19 mouse cellular contexts compared by ENCODE assay signal in the genomic region with DNA sequence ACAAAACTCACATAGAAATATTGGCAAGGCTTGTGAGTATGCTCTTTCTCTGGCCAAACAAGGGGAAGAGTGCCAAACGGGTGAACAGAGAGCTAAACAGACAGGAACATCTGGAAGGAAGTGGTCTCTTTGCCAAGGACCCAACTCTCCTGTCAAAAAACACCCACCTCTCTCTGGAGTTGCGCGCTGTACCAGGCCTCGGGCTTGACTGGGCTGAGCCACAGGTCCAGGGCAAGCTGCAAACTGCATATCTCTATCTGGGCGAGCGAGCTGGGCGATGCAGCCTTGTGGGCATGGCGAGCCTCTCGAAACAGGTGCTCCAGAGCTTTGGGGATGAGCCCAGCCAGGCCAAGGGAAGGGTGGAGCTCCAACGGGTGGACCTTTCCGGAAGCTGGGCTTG.
DNase-seq lines count a peak whose midpoint lies in the region; ATAC-seq lines count a peak whose summit lies in the region.
"Had no signal": no experiment of that assay in that cellular context is flagged by ENCODE, and none has a peak within 500 bp of the region (broad histone marks: within the 10 kb centered on the region; RNA-seq: fewer than 3 reads in every experiment).

No protein-coding gene starts in this region.

- H3K4me3 ChIP-seq in heart, embryonic 12.5 days: no peak overlapping the region
- H3K4me3 ChIP-seq in heart, embryonic 10.5 days: no peak overlapping the region
- H3K4me3 ChIP-seq: kidney, embryonic 15.5 days; left cerebral cortex, adult 2 months; limb, embryonic 15.5 days; megakaryocyte, embryonic 14.5 days; midbrain, embryonic 13.5 days had no signal

- WGBS in heart, embryonic 12.5 days: 93% methylated on average over 11 of the region's 11 CpGs
- 87% methylated on average over 11 of the region's 11 CpGs for WGBS in heart, embryonic 10.5 days

- H3K36me3 ChIP-seq in heart, embryonic 12.5 days: no peaks in the 10 kb centered on the region
- H3K36me3 ChIP-seq in heart, embryonic 10.5 days: no peaks in the 10 kb centered on the region
- H3K36me3 ChIP-seq: kidney, embryonic 15.5 days; limb, embryonic 15.5 days; midbrain, embryonic 13.5 days had no signal

- 0 out of 2 replicates have a peak, but pooled peaks cover 2% of the 10 kb centered on the region for H3K9me3 ChIP-seq in heart, embryonic 12.5 days (replicated peaks)
- no peaks in the 10 kb centered on the region for H3K9me3 ChIP-seq in heart, embryonic 10.5 days
- H3K9me3 ChIP-seq: kidney, embryonic 15.5 days; limb, embryonic 15.5 days; midbrain, embryonic 13.5 days had no signal

- H3K27ac ChIP-seq in heart, embryonic 12.5 days (ENCODE audit: poor library complexity, severe bottlenecking): no peak overlapping the region
- H3K27ac ChIP-seq in heart, embryonic 10.5 days: no peak overlapping the region
- H3K27ac ChIP-seq: kidney, embryonic 15.5 days; left cerebral cortex, adult 2 months; limb, embryonic 15.5 days; midbrain, embryonic 13.5 days had no signal

- 0 out of 2 replicates have a peak, but pooled peaks cover 3% of the 10 kb centered on the region for H3K4me1 ChIP-seq in heart, embryonic 12.5 days (replicated peaks)
- 0 out of 2 replicates have a peak, but pooled peaks cover 6% of the 10 kb centered on the region for H3K4me1 ChIP-seq in heart, embryonic 10.5 days
- H3K4me1 ChIP-seq: kidney, embryonic 15.5 days; limb, embryonic 15.5 days; megakaryocyte, embryonic 14.5 days; midbrain, embryonic 13.5 days had no signal

- peak; percentile 37 to 61 for ATAC-seq in hematopoietic stem cell, adult 5-6 weeks (replicated peaks in 1 of 2; ENCODE audit: insufficient read depth in 1 of 2, low FRiP score in 2 of 2, low TSS enrichment in 1 of 2, low read depth in 1 of 2, poor library complexity in 2 of 2, severe bottlenecking in 2 of 2)
- no peak for ATAC-seq in heart, embryonic 12.5 days (ENCODE audit: insufficient number of reproducible peaks, low FRiP score)
- ATAC-seq: intestine, postnatal 0 days; midbrain, embryonic 13.5 days had no signal

- DNase-seq in gastrocnemius, adult 18-20 months (ENCODE audit: low spot score): peak; percentile 5
- no peak for DNase-seq in gastrocnemius, adult 8-10 months (ENCODE audit: low spot score in 2 of 2)
- peak; percentile 53 for DNase-seq in 416B (ENCODE audit: low read depth)
- peak; percentile 39 for DNase-seq in thymus, postnatal 0 days (ENCODE audit: low spot score)
- DNase-seq in frontal cortex, postnatal 36 days (ENCODE audit: low spot score in 2 of 2): no peak
- DNase-seq in heart, embryonic 10.5 days (ENCODE audit: low spot score): no peak
- DNase-seq: cerebellum, adult 11 months; cerebellum, adult 9-11 months; kidney, postnatal 4 days; right cerebral cortex, postnatal 25 days had no signal

- no peak overlapping the region for H3K4me2 ChIP-seq in heart, embryonic 12.5 days
- H3K4me2 ChIP-seq: heart, embryonic 11.5 days; kidney, embryonic 15.5 days; limb, embryonic 15.5 days; midbrain, embryonic 13.5 days had no signal

- no peak overlapping the region for H3K9ac ChIP-seq in heart, embryonic 12.5 days
- H3K9ac ChIP-seq: kidney, embryonic 15.5 days; limb, embryonic 15.5 days; midbrain, embryonic 13.5 days had no signal

- H3K27me3 ChIP-seq in heart, embryonic 12.5 days (replicated peaks): no peaks in the 10 kb centered on the region
- no peaks in the 10 kb centered on the region for H3K27me3 ChIP-seq in heart, embryonic 10.5 days (ENCODE audit: insufficient read depth, poor library complexity, severe bottlenecking)
- H3K27me3 ChIP-seq: kidney, embryonic 15.5 days; limb, embryonic 15.5 days had no signal

Comparison
In these comparisons a context has a peak if more than half of its experiments do, and no peak if none do; other contexts are left out.
1. DNase-seq: peak in gastrocnemius, adult 18-20 months (single experiment), 416B (single experiment) and thymus, postnatal 0 days (single experiment); none in gastrocnemius, adult 8-10 months (0 of 2), frontal cortex, postnatal 36 days (0 of 2) and heart, embryonic 10.5 days (single experiment).